Mouse (Mus musculus): ENCODE results near the gene 4931428F04Rik. TPM values are rescaled to one million over a fixed set of nuclear protein-coding genes. Genes with fewer than 3 reads are reported as not detected.

4931428F04Rik gene
- polyA plus RNA-seq, 1 experiment from 2014 or later = 96.2 TPM

GRCm38 (mm10) chr8:105305211-105306145, 15.8 kb upstream of the 4931428F04Rik start, which contains the start of gene Elmo3:
TSS of gene Elmo3 (plus strand) at chr8:105305601.
- H3K27me3 ChIP-seq = no peaks in the 10 kb centered on the region
- H3K4me2 ChIP-seq (replicated peaks) = peak within 1 kb of the TSS; percentile 23
- ATAC-seq (replicated peaks) = peak; percentile 52
- H3K27ac ChIP-seq (replicated peaks) = no peak within 1 kb of the TSS
- peak within 1 kb of the TSS; percentile 3; the same call in 1 of the 2 replicates for H3K9ac ChIP-seq (replicated peaks)
- no peaks in the 10 kb centered on the region for H3K9me3 ChIP-seq
- WGBS = 9% methylated on average over 30 of the region's 30 CpGs
- peaks cover 47% of the 10 kb centered on the region for H3K36me3 ChIP-seq
- H3K4me3 ChIP-seq = no peak within 1 kb of the TSS
- H3K4me1 ChIP-seq = peaks cover 14% of the 10 kb centered on the region

DNA sequence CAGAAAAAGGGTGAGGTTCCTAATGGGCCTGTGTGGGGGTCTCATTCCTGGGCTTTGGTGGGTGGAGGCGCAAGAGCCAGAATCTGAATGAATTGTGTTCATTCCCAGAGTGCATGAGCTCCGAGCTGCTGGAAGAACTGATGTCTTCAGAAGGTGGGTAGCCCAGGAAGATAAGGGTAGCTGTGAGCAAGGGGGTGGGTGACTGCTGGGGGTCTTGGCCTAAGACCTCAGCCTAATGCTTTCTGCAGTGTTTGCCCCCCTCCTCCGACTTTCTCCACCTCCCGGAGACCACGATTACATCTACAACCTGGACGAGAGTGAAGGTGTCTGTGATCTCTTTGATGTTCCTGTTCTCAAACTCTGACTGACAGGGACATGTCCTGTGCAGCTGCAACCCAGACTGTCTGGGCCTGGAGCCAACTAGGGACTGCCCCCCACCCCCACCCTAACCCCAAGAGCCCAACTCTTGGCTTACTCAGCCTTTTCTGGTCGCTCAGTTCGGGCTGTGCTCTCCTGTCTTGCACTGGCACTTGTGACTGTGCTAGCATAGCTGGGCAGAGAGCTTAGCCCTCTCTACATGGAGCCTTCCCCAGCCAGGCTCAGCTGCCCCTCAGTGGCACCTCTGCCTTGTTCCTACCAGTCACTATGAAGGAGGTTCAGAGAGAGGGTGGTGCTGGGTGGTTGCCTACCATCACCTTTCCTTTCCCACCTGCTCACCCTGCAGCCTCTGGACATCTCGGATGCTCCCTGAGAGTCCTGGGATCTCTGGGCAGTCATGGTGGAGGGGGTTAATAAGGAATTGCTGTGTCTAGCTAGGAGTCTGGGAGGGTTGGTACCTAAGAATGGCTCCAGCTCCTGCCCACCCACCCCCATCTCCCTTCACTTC, 14.9 kb upstream of the 4931428F04Rik start:
- Histone ChIP-seq H3K27me3 (no peaks in the 10 kb centered on the region), H3K27ac (replicated peaks) (no peak overlapping the region), H3K4me3 (no peak overlapping the region), H3K36me3 (peaks cover 56% of the 10 kb centered on the region), H3K9ac (replicated peaks) (no peak overlapping the region), H3K4me2 (replicated peaks) (no peak overlapping the region), H3K4me1 (peaks cover 14% of the 10 kb centered on the region), H3K9me3 (no peaks in the 10 kb centered on the region)
- 68% methylated on average over 9 of the region's 9 CpGs for WGBS
- 0 out of 2 replicates have a peak, but pooled peaks have one; percentile 13 for ATAC-seq (replicated peaks)

GRCm38 (mm10) chr8:105303874-105304273, 14.2 kb upstream of the 4931428F04Rik start:
- H3K4me1 ChIP-seq = peaks cover 21% of the 10 kb centered on the region
- H3K4me3 ChIP-seq = no peak overlapping the region
- ATAC-seq (replicated peaks) = no peak
- H3K9ac ChIP-seq (replicated peaks) = no peak overlapping the region
- no peaks in the 10 kb centered on the region for H3K9me3 ChIP-seq
- 88% methylated on average over 9 of the region's 9 CpGs for WGBS
- H3K36me3 ChIP-seq = peaks cover 57% of the 10 kb centered on the region
- no peak overlapping the region for H3K27ac ChIP-seq (replicated peaks)
- H3K27me3 ChIP-seq = no peaks in the 10 kb centered on the region
- no peak overlapping the region for H3K4me2 ChIP-seq (replicated peaks)

- no peak for ATAC-seq (replicated peaks)
- no peak overlapping the region for H3K4me3 ChIP-seq
- H3K9ac ChIP-seq (replicated peaks) = no peak overlapping the region
- no peak overlapping the region for H3K27ac ChIP-seq (replicated peaks)
- H3K4me2 ChIP-seq (replicated peaks) = no peak overlapping the region
- 83% methylated on average over 8 of the region's 8 CpGs for WGBS
- no peaks in the 10 kb centered on the region for H3K27me3 ChIP-seq
- H3K36me3 ChIP-seq = peaks cover 57% of the 10 kb centered on the region
- peaks cover 25% of the 10 kb centered on the region for H3K4me1 ChIP-seq
- H3K9me3 ChIP-seq = no peaks in the 10 kb centered on the region
Measured at GRCm38 (mm10) chr8:105303396-105303795, 13.7 kb upstream of the 4931428F04Rik start.

DNA sequence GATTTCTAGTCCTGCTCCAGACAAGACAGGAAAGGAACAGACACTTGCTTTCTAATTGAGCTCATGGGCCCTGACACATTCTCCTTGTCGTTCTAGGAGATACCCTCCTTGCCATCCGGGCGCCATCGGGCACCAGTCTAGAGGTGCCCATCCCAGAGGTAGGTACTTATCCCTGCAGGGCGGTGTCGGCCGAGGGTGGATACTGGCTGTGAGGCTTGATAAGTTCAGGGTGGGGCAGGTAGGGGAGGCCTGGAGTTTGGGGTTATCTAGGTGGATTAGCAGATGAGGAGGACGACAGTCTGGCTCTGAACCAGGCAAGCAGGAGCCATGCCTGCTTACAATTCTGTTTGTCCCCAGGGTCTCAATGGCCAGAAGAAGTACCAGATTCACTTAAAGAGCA, 10.3 kb upstream of the 4931428F04Rik start:
- no peak for ATAC-seq (replicated peaks)
- Histone ChIP-seq H3K36me3 (peaks cover 49% of the 10 kb centered on the region), H3K9me3 (no peaks in the 10 kb centered on the region), H3K4me2 (replicated peaks) (no peak overlapping the region), H3K4me3 (no peak overlapping the region), H3K27me3 (no peaks in the 10 kb centered on the region), H3K4me1 (peaks cover 29% of the 10 kb centered on the region), H3K9ac (replicated peaks) (no peak overlapping the region), H3K27ac (replicated peaks) (no peak overlapping the region)
- 95% methylated on average over 8 of the region's 8 CpGs for WGBS

DNA sequence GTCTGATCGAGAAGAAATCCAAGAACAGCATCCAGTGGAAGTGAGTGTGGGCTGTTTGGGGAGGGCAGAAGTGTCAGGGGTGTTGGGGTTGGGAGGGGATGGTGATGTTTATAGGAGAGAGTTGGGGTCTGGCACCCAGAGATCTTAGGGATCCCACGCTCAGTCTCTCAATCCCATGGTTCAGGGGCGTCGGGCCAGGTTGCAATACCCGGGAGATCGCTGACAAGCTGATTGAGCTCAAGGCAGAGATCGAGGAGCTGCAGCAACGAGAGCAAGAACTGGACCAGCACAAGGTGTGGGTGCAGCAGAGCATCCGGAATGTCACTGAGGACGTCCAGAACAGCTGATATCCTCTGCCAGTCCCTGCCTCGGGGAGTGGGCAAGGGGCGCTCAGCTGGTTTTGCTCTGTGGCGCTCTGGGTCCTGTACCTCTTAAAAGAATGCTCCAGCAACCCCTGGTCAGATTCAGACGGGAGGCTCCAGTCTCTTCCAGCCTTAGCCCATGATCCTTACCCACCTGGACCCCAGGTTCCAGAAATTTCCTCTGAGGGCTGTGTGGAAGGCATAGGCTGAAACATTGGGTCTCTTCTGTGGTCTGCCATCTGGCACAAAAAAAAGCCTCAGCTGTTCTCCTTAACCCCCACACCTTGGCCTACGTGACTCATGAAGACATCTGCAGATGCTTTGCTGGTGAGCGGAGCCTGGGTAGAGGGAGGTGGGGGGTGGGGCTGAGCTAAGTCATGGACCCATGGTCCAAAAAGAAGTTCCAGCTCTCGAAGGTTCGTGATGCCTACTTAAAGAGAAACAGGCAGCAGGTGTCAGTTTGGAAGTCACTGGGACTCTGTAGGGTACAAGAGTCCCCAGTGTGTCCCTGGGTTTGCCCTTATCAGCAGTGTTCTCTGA, 8.9 kb upstream of the 4931428F04Rik start:
- H3K27me3 ChIP-seq = no peaks in the 10 kb centered on the region
- no peak overlapping the region for H3K27ac ChIP-seq (replicated peaks)
- peak overlapping the region; percentile 70 for H3K4me2 ChIP-seq (replicated peaks)
- no peaks in the 10 kb centered on the region for H3K9me3 ChIP-seq
- peak overlapping the region; percentile 88 for H3K4me3 ChIP-seq
- peak overlapping the region; percentile 87 for H3K9ac ChIP-seq (replicated peaks)
- H3K4me1 ChIP-seq = peaks cover 24% of the 10 kb centered on the region
- 58% methylated on average over 18 of the region's 18 CpGs for WGBS
- ATAC-seq (replicated peaks) = no peak
- H3K36me3 ChIP-seq = peaks cover 38% of the 10 kb centered on the region

- peak; percentile 94 for ATAC-seq (replicated peaks)
- WGBS = under 1% methylated on average over 58 of the region's 58 CpGs
- H3K36me3 ChIP-seq = peaks cover 31% of the 10 kb centered on the region
- H3K4me3 ChIP-seq = peak within 1 kb of the TSS; percentile 88
- peak within 1 kb of the TSS; percentile 87 for H3K9ac ChIP-seq (replicated peaks)
- H3K4me1 ChIP-seq = peaks cover 24% of the 10 kb centered on the region
- H3K9me3 ChIP-seq = no peaks in the 10 kb centered on the region
- H3K4me2 ChIP-seq (replicated peaks) = peak within 1 kb of the TSS; percentile 70
- peak within 1 kb of the TSS; percentile 42 for H3K27ac ChIP-seq (replicated peaks)
- H3K27me3 ChIP-seq = no peaks in the 10 kb centered on the region
Measured at GRCm38 (mm10) chr8:105297511-105298192, 8.0 kb upstream of the 4931428F04Rik start, which contains the start of gene E2f4. TSS of gene E2f4 (plus strand) at chr8:105297663.

GRCm38 (mm10) chr8:105295895-105296573, 6.4 kb upstream of the 4931428F04Rik start, which contains the start of gene Exoc3l:
TSS of gene Exoc3l (minus strand) at chr8:105296101.
- Histone ChIP-seq H3K36me3 (peaks cover 16% of the 10 kb centered on the region), H3K27ac (replicated peaks) (peak within 1 kb of the TSS; percentile 14; the same call in 1 of the 2 replicates), H3K4me1 (peaks cover 26% of the 10 kb centered on the region), H3K27me3 (no peaks in the 10 kb centered on the region), H3K9me3 (no peaks in the 10 kb centered on the region), H3K4me2 (replicated peaks) (peak within 1 kb of the TSS; percentile 70), H3K9ac (replicated peaks) (0 out of 2 replicates have a peak within 1 kb of the TSS, but pooled peaks have one; percentile 87), H3K4me3 (peak within 1 kb of the TSS; percentile 88; the same call in 1 of the 2 replicates)
- no peak for ATAC-seq (replicated peaks)
- 77% methylated on average over 11 of the region's 11 CpGs for WGBS

DNA sequence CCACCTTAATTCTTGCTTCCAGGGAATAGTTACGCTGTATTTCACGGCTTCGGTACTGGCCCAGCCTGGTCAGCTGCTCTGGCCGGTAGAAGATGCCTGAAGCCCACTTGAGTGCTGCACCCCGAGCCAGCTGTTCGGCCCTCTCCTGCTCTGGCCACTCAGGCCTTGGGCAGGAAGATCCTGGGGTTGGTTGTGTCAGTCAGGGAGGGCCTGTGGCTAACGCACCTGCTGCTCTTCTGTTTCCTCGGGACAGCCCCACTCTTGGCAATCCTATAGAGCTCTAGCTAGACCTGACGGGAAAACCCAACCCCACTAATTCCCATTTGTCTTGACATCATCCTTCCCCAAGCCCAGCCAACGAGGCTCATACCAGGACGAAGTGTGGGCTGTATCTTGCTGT, 5.6 kb upstream of the 4931428F04Rik start:
- peaks cover 34% of the 10 kb centered on the region for H3K4me1 ChIP-seq
- peaks cover 8% of the 10 kb centered on the region for H3K36me3 ChIP-seq
- no peak overlapping the region for H3K4me2 ChIP-seq (replicated peaks)
- H3K27me3 ChIP-seq = 0 out of 2 replicates have a peak, but pooled peaks cover 4% of the 10 kb centered on the region
- no peak for ATAC-seq (replicated peaks)
- no peak overlapping the region for H3K9ac ChIP-seq (replicated peaks)
- H3K9me3 ChIP-seq = no peaks in the 10 kb centered on the region
- WGBS = 74% methylated on average over 11 of the region's 11 CpGs
- H3K4me3 ChIP-seq = no peak overlapping the region
- no peak overlapping the region for H3K27ac ChIP-seq (replicated peaks)

GRCm38 (mm10) chr8:105294776-105295175, 5.1 kb upstream of the 4931428F04Rik start:
- Histone ChIP-seq H3K9me3 (no peaks in the 10 kb centered on the region), H3K4me2 (replicated peaks) (no peak overlapping the region)
- WGBS = 58% methylated on average over 9 of the region's 9 CpGs

More at GRCm38 (mm10) chr8:105294776-105295175, 5.1 kb upstream of the 4931428F04Rik start:
- Histone ChIP-seq H3K27me3 (0 out of 2 replicates have a peak, but pooled peaks cover 4% of the 10 kb centered on the region), H3K27ac (replicated peaks) (no peak overlapping the region), H3K9ac (replicated peaks) (no peak overlapping the region), H3K4me3 (no peak overlapping the region), H3K36me3 (peaks cover 4% of the 10 kb centered on the region; the same call in 1 of the 2 replicates), H3K4me1 (peaks cover 38% of the 10 kb centered on the region)
- no peak for ATAC-seq (replicated peaks)
